Mouse (Mus musculus): Measurements from ENCODE around the gene F3.

The F3 gene

DNA sequence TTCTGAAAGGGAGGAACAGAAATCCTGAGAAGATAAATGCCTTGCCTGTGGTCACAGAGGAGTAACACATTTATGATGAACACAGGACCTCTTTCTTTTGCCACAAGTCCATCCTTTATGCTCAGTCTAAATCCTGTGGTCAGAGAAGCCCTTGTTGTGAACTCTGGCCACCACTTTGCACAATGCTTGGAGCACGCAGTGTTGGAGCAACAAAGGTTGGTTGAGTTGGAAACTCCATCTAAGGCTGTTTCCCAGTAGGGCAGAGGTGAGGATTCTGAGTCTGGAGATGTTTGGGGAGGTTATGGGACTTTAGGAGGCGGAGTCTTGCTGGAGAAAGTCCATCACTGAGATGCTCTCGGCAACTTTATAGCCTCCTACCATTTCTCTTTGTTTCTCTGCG, 16.2 kb upstream of the F3 start:
- DNase-seq (ENCODE audit: low spot score): no peak

DNA sequence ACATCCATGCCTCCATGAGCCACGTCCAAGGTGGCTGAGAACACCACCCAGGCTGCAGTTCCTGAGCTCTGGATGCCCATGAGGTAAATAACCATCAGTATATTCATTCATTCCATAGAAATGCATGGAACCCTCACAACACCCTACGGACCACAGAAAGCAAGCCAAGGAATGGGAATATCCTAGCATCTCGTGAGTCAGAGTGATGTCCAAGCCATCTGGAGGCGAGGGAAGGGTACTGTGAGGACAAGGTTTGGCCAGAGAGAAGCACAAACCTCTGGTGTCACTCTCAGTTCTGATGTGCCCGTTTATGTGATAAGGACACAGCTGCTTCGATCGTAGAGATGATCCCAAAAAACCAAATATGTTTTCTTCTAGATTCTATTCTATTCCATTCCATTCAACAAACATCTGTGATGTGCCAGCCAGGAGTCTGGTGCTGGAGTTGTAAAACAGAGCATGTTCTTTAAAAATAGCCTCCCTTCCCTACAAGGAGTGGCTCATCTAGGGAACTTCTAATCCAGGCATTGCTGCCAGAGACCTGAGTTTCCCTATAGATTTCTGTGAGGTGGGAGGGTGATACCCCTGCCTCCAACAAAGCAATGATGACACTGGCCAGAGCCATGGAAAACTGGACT, 12.3 kb upstream of the F3 start:
- DNase-seq (ENCODE audit: low spot score): no peak

DNA sequence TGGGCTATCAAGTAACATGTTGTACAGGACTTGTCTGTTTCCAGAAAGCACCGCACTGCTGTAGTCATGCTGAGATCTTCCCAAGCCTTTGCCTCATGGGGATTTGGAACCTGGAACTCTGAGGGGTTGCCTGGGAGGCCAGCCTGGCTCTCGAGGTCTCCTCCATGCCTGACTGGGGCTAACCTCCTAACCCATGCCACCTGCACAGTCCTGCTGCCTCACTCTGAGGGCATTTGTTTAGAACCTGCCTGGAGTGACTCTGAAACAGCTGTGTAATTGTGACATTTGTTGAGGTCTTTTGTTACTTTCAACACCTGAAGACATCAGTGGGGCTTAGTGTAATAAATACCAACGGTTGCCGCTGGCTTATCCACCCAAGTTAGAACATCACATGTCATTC, 11.1 kb upstream of the F3 start:
- no peak for DNase-seq (ENCODE audit: low spot score)

DNA sequence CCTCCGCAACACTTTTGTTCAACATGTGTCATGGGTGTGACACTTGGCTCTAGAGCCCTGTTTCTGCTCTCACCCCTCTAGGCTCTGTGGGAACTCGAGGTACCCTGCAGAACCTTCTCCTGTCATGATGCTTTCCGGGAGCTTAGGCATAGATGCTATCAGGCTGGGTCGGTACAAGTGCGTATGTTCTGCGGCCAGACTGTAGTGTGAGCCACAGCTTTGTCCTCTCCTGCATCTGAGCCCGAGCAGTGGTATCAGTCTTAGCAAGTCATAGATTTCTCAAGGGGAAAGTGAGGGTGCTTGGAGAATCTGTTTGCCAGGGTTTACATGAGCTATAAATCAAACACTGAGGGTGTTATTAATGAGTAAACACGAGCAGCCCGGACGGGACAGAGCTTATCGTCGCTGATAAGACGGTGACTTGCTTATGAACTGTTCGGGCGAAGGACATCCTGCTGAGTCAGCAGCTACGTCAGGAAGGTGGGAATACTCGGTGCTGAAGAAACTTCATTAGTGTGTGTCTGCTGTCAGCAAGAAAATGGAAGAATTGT, 10.1 kb upstream of the F3 start:
- DNase-seq (ENCODE audit: low spot score): no peak

DNA sequence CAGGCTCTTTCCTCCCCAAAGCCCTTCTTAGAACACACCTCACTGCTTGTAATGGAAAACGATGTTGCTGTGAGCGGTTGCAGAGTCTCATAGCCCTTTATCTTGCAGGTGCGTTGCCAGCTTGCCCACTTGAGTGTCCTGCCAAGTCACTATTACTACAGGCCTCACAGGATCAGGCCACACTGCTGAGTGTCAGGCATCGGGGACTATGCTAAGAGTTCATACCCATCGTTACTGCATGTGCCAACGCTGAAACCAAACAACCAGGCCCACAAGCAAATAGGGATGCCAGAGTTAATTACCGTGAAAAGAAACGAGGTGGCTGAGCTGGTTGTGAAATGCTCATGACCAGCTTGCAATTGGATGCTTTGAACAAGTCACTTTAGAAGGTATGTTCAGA, 9.5 kb upstream of the F3 start:
- no peak for DNase-seq (ENCODE audit: low spot score)

DNA sequence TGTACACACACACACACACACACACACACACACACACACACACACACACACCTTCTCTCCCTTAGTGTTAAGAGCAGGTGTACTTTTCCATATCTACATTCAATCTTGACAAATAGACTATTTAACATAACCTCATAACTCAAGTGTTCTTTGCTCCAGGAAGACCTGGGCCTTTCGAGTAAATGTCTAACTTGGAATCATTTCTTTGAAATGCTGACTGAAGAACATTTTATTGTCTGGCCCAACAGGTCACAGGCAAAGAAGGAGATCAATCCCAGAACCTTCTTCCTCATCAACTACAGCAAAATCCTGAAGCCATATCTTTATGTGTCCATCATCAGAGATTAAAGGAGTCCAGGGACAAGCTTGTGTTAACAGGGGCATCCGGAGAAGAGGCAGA, 8.9 kb upstream of the F3 start:
- no peak for DNase-seq (ENCODE audit: low spot score)

DNA sequence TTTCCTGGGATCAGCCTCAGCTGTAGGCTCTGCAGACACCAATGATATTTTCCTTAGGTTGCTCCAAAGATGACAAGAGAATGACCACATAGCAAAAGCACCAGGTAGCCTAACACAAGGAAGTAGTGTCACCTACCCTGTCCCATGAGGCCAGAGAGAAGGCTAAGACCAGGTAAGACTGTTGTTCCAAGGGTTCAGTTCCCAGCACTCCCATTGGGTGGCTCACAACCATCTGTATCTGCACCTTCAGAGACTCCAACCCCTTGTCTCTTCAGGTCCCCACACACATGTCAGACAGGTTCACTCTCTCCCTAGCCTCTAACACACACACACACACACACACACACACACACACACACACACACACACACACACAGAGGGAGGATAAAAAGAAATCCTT, 8.0 kb upstream of the F3 start:
- no peak for DNase-seq (ENCODE audit: low spot score)

DNA sequence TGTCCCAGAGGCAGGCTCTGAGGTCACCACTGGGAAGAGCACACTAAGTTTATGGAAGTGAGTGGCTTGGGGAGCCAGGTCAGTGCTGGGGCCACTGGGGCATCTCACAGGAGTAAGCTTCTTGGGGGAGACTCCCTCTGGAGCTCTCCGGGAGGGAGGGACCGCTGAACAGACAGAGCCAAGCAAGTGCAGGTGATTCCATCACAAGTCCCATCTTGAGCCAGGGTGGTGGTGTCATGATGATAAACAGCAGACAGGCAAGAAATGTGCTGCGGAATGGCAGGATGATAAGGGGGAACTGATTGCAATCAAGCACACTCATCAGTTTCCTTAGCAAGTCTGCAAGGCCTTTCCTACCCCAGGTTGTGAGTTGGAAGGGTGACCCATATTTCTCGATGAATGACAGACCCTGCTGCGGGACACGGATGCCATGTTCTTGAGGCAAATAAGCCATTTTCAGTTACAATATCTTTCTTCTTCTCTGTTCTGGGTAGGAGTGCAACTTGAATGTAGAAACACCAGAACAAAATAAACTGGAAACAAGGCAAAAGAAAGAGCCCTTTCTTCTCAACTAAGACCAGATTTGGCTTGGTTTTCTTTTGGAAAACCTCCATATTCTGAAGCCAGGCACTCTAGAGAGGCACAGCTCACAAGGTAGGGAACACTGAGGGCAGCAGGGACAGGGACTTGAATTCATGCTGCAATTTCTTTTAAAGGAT, 7.4 kb upstream of the F3 start:
- DNase-seq (ENCODE audit: low spot score): no peak

DNA sequence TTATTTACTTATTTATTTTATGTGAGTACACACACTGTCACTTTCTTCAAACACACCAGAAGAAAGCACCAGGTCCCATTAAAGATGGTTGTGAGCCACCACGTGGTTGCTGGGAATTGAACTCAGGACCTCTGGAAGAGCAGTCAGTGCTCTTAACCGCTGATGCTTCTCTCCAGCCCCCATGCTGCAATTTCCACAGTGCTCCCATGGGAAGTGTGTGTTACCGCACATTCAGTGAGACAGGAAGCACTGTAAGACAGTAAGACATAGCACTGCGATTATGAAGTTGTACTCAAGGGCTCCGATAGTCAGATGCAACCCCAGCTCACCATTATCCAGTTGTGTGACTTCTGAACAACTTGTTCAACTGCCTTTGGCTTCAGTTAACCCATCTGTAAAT, 6.9 kb upstream of the F3 start:
- DNase-seq (ENCODE audit: low spot score): no peak

DNA sequence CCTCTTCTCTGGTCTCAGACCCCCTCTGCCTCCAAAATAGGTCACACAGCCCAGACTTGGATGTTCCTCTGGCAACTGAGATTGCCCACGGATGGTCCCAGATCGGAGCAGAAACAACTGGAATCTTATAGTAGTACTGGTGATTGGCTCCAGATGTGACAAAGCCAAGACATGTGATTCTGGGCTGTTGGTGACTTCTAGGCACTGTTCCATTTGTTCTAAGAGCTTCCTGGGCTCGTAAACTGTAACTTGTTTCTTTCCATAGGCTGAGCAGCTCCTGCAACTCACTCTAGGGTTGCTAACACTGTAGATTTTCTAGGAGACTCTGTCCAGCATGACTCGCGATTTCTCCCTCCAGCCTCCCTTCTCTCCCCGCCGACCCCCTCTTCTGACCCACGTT, 4.7 kb upstream of the F3 start:
- DNase-seq (ENCODE audit: low spot score): no peak

DNA sequence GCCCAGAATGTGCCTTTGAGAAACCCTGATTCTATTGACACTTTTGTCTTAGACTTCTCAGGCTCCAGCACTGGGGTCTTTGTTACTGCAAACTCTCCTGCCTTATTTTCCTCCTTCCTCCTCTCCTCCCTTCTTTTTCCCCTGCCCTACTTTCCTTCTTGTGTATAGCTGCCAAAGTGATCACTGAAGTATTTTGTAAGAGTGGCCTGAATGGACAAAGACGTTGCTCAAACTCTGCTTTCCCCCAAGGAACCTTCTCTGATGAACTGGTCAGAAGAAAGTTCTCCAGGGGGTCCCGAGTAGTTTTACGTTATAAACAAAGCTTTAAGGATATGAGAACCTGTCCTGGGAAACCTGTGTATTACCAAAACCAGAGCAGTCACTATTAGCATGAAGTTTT, 3.6 kb upstream of the F3 start:
- no peak for DNase-seq (ENCODE audit: low spot score)

DNA sequence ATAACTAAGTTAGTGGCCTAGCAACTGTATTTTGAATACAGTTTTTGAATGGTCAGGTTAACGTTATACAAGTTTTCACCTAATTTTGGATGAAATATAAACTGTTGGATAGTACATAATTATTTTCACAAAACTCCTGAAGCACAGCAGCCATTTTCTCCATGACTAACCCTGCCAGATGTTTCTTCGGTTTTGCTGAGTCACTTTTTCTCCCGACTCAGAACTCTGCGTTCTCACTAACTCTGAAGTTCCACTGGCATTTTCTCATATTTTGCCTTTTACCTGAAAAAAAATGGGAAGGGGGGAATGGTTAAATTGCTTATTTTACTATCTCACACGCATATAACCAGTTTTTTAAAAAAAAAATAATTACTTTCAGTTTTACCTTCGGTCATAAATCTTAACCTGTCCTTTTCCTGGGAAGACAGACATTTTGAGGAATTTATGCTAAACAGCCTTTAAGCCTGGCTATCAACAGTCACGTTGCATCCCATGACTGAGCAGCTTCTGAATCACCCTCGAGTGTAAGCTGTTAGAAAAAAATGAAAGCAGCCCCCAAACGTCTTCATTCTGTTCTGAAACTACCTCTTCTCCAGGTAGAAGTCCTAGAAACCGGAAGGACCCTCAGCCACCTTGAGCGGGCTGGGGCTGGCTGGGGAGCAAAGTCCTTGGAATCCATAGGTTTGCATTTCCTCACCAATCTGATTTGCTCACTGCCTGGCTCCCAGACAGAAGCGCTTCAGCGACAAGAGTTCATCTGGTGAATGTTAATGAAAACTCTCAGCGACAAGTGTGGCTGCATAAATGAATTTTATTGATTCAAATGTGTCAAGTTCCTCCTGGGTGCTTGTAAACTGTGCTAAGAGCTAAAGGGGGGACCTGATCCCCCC, 2.3 kb upstream of the F3 start:
- DNase-seq (ENCODE audit: low spot score): no peak

DNA sequence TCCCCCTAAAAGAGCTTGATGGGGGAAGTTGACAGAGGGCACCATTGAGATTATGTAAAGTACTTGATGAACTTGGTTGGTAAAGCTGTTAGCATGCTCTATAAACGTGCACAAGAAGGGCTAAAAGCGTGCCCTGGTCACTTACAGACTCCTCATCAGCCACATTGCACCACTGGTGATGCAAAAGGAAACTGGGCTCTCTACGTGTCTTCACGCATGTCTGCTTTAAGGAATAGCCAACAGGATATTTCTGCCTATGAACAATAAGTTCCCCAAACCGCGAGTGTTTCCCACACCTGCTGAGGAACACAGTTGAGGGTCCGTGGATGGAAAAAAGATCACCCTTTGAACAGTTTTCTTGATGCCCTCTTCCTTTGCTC, 1.7 kb upstream of the F3 start:
- DNase-seq (ENCODE audit: low spot score): no peak

DNA sequence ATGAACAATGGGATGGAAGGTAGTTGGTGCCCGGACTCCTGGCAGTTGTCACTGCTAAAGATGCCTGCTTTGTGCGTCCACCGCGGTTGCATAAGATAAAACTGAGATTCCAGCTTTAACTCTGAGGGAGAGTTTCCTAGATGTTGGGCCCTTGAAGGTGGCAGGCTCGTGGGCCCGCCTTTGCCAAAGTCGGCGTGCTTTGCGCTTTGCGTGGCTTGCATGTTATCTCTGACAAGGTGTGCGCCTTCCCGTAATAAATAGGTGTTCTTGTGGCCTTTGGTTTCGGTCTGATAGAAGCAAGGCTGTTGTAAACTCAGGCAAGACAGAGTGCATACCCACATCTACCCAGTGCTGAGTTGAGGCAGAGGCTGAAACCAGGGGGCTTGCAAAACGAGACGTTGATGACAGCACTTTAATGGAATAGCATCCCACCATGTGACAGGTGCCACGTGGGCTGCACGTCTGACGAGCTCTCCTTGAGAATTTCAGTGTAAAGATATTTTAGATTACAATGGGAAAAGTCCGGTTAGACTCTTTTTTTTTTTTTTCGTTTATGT, 709 bp downstream of the F3 start:
- DNase-seq (ENCODE audit: low spot score): no peak

DNA sequence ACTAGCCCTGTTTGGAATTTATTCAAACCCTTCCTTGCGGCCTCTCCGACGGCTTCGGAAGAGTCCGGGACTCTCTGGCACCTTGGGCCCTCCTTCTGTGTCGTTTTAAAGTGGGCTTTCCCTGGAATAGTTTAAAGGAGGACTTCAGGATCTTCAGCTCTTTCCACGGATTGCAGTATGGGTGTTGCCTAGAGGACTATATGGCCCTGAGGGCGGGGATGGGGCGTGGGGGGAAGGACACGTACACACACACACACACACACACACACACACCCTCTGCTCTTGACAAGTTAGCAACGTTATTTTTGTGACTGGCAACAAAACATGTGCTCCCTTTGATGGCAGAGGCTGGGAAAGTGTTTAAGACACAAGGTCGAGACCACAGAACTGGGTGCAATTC, 1.2 kb downstream of the F3 start:
- no peak for DNase-seq (ENCODE audit: low spot score)

DNA sequence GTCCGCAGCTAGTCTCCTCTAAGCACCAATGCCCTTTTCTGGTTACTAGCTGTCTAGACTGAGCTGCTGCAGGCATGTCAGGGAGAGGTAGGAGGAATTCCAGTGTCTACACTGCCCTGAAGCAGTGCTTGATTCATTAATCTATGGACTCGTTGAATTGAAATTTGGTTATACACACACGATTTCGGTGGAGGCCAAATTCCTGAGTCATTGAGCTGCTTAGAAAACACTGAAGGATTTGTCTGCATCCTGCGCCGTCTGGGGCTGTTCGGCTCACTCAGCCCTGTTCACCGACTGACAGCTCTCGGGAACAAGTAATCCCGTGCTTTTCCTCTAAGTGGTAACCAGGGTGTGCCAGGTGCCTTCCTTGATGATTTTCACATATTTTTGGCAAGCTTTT, 2.3 kb downstream of the F3 start:
- no peak for DNase-seq (ENCODE audit: low spot score)

DNA sequence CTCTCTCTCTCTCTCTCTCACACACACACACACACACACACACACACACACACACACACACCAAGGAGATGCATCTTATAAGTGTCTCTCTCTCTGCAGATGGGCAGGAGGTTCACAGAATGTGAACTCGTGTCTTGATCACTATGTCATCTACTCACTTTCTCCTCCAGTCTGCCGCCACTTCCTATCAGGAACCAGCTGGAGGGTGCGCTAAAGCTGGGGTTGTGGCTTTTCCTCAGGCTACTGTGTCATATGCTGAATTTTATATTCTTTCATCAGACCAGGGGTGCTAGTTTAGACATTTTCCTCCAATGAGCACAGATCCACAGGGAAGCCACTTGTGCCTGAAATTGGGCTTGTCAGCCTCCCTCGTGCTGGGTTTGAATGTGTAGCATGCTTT, 6.3 kb downstream of the F3 start:
- DNase-seq (ENCODE audit: low spot score): no peak

DNA sequence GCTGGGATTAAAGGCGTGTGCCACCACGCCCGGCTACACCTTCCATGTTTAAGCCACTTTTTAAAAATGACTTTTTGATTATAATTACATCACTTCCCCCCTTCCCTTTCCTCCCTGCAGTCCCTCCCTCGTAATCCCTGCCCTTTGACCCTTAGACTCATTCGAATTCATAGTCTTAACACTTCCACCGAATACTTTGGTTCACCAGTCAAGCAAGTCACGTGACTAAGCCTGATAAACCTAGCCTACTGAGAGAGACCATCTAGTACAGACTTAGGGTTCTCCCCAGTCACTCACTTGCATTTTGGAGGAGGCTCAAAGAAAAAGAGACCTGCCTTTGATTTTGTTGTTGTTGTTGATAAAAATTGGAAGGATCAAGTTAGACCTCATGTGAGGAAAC, 12.2 kb downstream of the F3 start:
- DNase-seq (ENCODE audit: low spot score): no peak

DNA sequence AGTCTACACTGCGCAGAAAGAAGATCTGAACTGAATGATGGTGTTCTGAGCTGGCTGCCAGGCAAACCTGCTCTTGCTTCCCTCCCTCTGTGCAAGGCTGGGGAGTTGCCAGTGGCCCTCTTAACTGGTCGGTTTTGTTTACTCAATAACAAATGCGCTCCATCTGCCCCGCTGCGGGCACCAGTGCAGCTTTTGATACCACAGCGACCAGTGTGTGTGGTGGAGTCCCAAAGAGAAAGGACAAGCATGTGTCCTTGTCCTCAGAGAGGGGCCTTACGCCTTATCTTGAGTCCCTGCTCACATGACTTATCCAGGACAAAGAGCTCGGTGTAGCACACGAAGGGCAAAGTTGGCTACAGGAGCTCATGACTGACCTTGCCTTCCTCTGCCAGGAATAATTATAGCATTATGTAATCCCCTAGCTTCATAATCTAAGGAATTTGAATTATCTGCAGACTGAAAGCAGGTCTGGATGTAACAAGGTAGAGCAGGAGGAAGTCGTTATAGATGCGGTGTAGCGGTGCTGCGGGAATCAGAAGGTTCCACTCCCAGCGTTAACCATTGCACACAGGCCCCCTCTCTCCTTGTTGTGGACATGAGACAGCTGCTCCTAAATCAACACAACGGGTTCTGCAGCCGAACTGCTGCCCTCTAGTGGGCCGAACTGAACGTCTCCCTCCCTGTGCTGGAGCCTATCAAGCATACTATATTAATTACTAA, 12.8 kb downstream of the F3 start:
- DNase-seq (ENCODE audit: low spot score): peak; percentile 40

DNA sequence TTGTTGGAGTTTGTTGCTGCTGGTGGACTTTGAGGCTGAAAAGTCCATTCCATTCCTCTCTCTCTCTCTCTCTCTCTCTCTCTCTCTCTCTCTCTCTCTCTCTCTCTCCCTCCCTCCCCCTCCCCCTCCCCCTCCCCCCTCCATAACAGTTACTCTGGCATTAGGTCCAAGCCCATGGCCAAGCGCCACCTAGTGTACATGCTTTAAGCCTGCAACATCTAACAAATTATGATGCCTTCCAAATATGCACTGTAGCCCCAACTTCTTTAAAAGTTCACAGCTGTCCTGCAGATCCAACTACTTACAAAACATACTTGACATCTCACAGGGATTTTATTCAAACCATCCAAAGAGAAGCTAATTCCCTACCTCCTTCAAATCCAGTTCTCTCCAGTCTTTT, 14.1 kb downstream of the F3 start:
- DNase-seq (ENCODE audit: low spot score): no peak

DNA sequence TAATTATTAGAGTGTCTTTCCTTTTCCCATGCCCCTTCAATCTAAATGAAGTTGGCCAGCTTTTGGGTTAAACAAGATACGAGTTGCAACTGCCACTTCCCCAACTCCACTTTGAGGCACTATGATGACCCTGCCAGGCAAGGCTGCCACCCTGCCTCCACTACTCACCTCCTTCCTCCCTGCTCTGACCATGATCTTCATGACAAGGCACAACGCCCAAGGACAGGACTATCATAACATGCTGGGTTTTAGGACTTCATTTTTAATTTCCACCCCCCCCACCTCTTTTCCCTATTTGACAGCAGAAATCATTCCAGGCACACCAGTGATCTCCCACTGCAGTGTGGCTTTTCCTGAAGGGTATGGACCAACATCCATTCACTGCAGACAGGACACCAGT, 14.6 kb downstream of the F3 start:
- no peak for DNase-seq (ENCODE audit: low spot score)

DNA sequence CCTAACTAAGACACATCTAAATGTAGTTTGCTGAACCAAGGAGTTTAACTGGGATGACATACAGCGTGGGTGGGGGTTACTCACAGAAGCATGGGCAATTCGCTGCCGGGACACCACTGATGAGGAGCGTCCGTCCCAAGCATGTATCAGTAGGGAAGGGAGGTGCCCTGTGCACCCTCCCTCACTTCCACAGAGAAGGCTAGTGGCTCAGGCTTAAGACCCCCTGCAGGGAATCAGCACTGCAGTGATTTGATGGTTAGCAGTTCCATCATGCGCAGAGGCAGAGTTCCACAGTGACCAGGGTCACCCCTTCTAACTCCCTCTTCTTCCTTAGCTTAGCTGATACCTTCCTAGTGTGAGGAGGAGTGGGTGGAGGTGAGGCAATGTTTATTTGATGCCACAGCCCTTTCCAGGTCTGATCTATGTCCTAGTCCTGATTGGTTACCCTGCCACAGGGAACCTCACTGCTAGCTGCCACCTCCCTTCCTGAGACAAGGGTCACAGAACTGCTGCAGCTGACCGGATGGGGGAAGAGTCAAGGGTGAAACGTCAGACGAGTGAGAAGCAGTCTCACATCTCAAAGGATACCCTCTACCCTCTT, 15.5 kb downstream of the F3 start:
- DNase-seq (ENCODE audit: low spot score): no peak
